Mouse (Mus musculus) adipocyte (in vitro differentiated cells): ENCODE data around the gene Cyb5d1.

Experiments used
- DNase-seq: peaks from one replicate; pipeline ENCODE4 v3.0.0-alpha.2; 2016; ENCODE audit warnings: low spot score

Cyb5d1 gene

GRCm38 (mm10) chr11:69357690-69358089, 37.7 kb downstream of the Cyb5d1 start:
- no peak for DNase-seq

GRCm38 (mm10) chr11:69356544-69356943, 38.9 kb downstream of the Cyb5d1 start:
- DNase-seq: no peak

- DNase-seq: no peak
Observed at GRCm38 (mm10) chr11:69346441-69346840, 49.0 kb downstream of the Cyb5d1 start.
